Mouse (Mus musculus): ENCODE measurements around the gene Scly. TPM values are rescaled to one million over a fixed set of nuclear protein-coding genes. Genes with fewer than 3 reads are reported as not detected.

Gene Scly
- polyA plus RNA-seq, 1 experiment: 10.2 TPM

GRCm38 (mm10) chr1:91302021-91302420 is 3.9 kb downstream of the Scly start:
- Histone ChIP-seq H3ac (ENCODE audit: control insufficient read depth, insufficient read length, low read depth) (no peak overlapping the region), H3K79me3 (ENCODE audit: low read depth) (no peaks in the 10 kb centered on the region), H3K79me2 (ENCODE audit: control insufficient read depth, insufficient read depth) (no peaks in the 10 kb centered on the region), H3K27me3 (ENCODE audit: control insufficient read depth, insufficient read depth, insufficient read length) (no peaks in the 10 kb centered on the region), H3K36me3 (ENCODE audit: control insufficient read depth, insufficient read depth) (peaks cover 4% of the 10 kb centered on the region), H3K4me3 (ENCODE audit: insufficient read depth, poor library complexity, severe bottlenecking) (no peak overlapping the region)
- no peak for TF ChIP-seq MAX (IDR thresholded peaks at IDR 0.05)
- no peak for TF ChIP-seq MYOG (IDR thresholded peaks at IDR 0.05; ENCODE audit: control insufficient read depth, extremely low read depth, insufficient read length)
- no peak for TF ChIP-seq CTCF (IDR thresholded peaks at IDR 0.05; ENCODE audit: control insufficient read depth, insufficient read depth, insufficient read length)
- TF ChIP-seq USF1 (IDR thresholded peaks at IDR 0.05; ENCODE audit: low read depth): no peak
- TF ChIP-seq MYOD1 (IDR thresholded peaks at IDR 0.05; ENCODE audit: control insufficient read depth, insufficient read length, low read depth): no peak
- TF ChIP-seq CEBPB (IDR thresholded peaks at IDR 0.05; ENCODE audit: low read depth): no peak
- TF ChIP-seq FOSL1 (IDR thresholded peaks at IDR 0.05; ENCODE audit: insufficient read depth, low read length, poor library complexity, severe bottlenecking): no peak

GRCm38 (mm10) chr1:91304621-91305020 is 6.5 kb downstream of the Scly start:
- Histone ChIP-seq H3ac (ENCODE audit: control insufficient read depth, insufficient read length, low read depth) (no peak overlapping the region), H3K4me3 (ENCODE audit: insufficient read depth, poor library complexity, severe bottlenecking) (no peak overlapping the region), H3K36me3 (ENCODE audit: control insufficient read depth, insufficient read depth) (peaks cover 6% of the 10 kb centered on the region), H3K79me3 (ENCODE audit: low read depth) (no peaks in the 10 kb centered on the region), H3K79me2 (ENCODE audit: control insufficient read depth, insufficient read depth) (no peaks in the 10 kb centered on the region), H3K27me3 (ENCODE audit: control insufficient read depth, insufficient read depth, insufficient read length) (no peaks in the 10 kb centered on the region)
- no peak for TF ChIP-seq MYOG (IDR thresholded peaks at IDR 0.05; ENCODE audit: control insufficient read depth, extremely low read depth, insufficient read length)
- TF ChIP-seq USF1 (IDR thresholded peaks at IDR 0.05; ENCODE audit: low read depth): no peak
- TF ChIP-seq MAX (IDR thresholded peaks at IDR 0.05): no peak
- TF ChIP-seq CTCF (IDR thresholded peaks at IDR 0.05; ENCODE audit: control insufficient read depth, insufficient read depth, insufficient read length): no peak
- no peak for TF ChIP-seq CEBPB (IDR thresholded peaks at IDR 0.05; ENCODE audit: low read depth)
- no peak for TF ChIP-seq MYOD1 (IDR thresholded peaks at IDR 0.05; ENCODE audit: control insufficient read depth, insufficient read length, low read depth)
- TF ChIP-seq FOSL1 (IDR thresholded peaks at IDR 0.05; ENCODE audit: insufficient read depth, low read length, poor library complexity, severe bottlenecking): no peak

GRCm38 (mm10) chr1:91309366-91310085 is 11.4 kb downstream of the Scly start:
- no peaks in the 10 kb centered on the region for H3K27me3 ChIP-seq (ENCODE audit: control insufficient read depth, insufficient read depth, insufficient read length)
- no peak overlapping the region for H3K4me3 ChIP-seq (ENCODE audit: insufficient read depth, poor library complexity, severe bottlenecking)
- no peaks in the 10 kb centered on the region for H3K79me3 ChIP-seq (ENCODE audit: low read depth)
- H3ac ChIP-seq (ENCODE audit: control insufficient read depth, insufficient read length, low read depth): no peak overlapping the region
- H3K36me3 ChIP-seq (ENCODE audit: control insufficient read depth, insufficient read depth): peaks cover 9% of the 10 kb centered on the region
- TF ChIP-seq MYOG (IDR thresholded peaks at IDR 0.05; ENCODE audit: control insufficient read depth, extremely low read depth, insufficient read length) (no peak), CEBPB (IDR thresholded peaks at IDR 0.05; ENCODE audit: low read depth) (no peak), USF1 (IDR thresholded peaks at IDR 0.05; ENCODE audit: low read depth) (no peak), FOSL1 (IDR thresholded peaks at IDR 0.05; ENCODE audit: insufficient read depth, low read length, poor library complexity, severe bottlenecking) (no peak), MAX (IDR thresholded peaks at IDR 0.05) (no peak), CTCF (IDR thresholded peaks at IDR 0.05; ENCODE audit: control insufficient read depth, insufficient read depth, insufficient read length) (no peak), MYOD1 (IDR thresholded peaks at IDR 0.05; ENCODE audit: control insufficient read depth, insufficient read length, low read depth) (no peak)
- no peaks in the 10 kb centered on the region for H3K79me2 ChIP-seq (ENCODE audit: control insufficient read depth, insufficient read depth)

GRCm38 (mm10) chr1:91312273-91312672 is 14.1 kb downstream of the Scly start:
- TF ChIP-seq CEBPB (IDR thresholded peaks at IDR 0.05; ENCODE audit: low read depth) (no peak), MYOD1 (IDR thresholded peaks at IDR 0.05; ENCODE audit: control insufficient read depth, insufficient read length, low read depth) (no peak), MAX (IDR thresholded peaks at IDR 0.05) (no peak), FOSL1 (IDR thresholded peaks at IDR 0.05; ENCODE audit: insufficient read depth, low read length, poor library complexity, severe bottlenecking) (no peak), MYOG (IDR thresholded peaks at IDR 0.05; ENCODE audit: control insufficient read depth, extremely low read depth, insufficient read length) (no peak), CTCF (IDR thresholded peaks at IDR 0.05; ENCODE audit: control insufficient read depth, insufficient read depth, insufficient read length) (no peak), USF1 (IDR thresholded peaks at IDR 0.05; ENCODE audit: low read depth) (no peak)
- Histone ChIP-seq H3K79me3 (ENCODE audit: low read depth) (no peaks in the 10 kb centered on the region), H3K79me2 (ENCODE audit: control insufficient read depth, insufficient read depth) (no peaks in the 10 kb centered on the region)

GRCm38 (mm10) chr1:91313251-91313650 is 15.1 kb downstream of the Scly start:
- Histone ChIP-seq H3ac (ENCODE audit: control insufficient read depth, insufficient read length, low read depth) (no peak overlapping the region), H3K36me3 (ENCODE audit: control insufficient read depth, insufficient read depth) (peaks cover 3% of the 10 kb centered on the region), H3K79me3 (ENCODE audit: low read depth) (no peaks in the 10 kb centered on the region), H3K4me3 (ENCODE audit: insufficient read depth, poor library complexity, severe bottlenecking) (no peak overlapping the region), H3K79me2 (ENCODE audit: control insufficient read depth, insufficient read depth) (no peaks in the 10 kb centered on the region), H3K27me3 (ENCODE audit: control insufficient read depth, insufficient read depth, insufficient read length) (no peaks in the 10 kb centered on the region)
- no peak for TF ChIP-seq MYOG (IDR thresholded peaks at IDR 0.05; ENCODE audit: control insufficient read depth, extremely low read depth, insufficient read length)
- TF ChIP-seq CTCF (IDR thresholded peaks at IDR 0.05; ENCODE audit: control insufficient read depth, insufficient read depth, insufficient read length): no peak
- TF ChIP-seq MAX (IDR thresholded peaks at IDR 0.05): no peak

More at GRCm38 (mm10) chr1:91312273-91312672, 14.1 kb downstream of the Scly start:
- Histone ChIP-seq H3ac (ENCODE audit: control insufficient read depth, insufficient read length, low read depth) (no peak overlapping the region), H3K36me3 (ENCODE audit: control insufficient read depth, insufficient read depth) (peaks cover 3% of the 10 kb centered on the region), H3K4me3 (ENCODE audit: insufficient read depth, poor library complexity, severe bottlenecking) (no peak overlapping the region), H3K27me3 (ENCODE audit: control insufficient read depth, insufficient read depth, insufficient read length) (no peaks in the 10 kb centered on the region)
